Mouse (Mus musculus): ENCODE data around the gene AI467606. TPM values are rescaled to one million over a fixed set of nuclear protein-coding genes. Genes with fewer than 3 reads are reported as not detected.

The AI467606 gene
- polyA plus RNA-seq, 1 experiment: 135 TPM

DNA sequence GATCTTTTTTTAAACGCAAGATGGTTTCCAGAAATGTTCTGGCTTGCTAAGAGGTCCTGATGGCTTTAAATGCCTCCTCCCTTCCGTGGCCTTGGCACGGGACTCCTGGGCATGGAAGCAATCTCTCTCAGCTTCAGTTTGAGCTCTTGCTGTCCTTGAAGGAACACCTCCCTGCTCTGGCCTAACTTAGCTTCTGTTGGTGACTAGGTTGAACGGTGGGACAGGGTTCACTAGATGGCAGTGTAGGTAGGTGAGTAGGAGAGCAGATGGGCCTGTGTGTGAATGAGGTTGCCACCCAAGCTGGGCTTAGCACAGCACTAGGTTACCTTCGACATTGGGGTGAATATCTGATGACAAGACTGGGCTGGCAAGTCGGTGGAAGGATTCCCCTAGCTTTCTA, 12.8 kb downstream of the AI467606 start:
- 53% methylated on average over 6 of the region's 6 CpGs for WGBS
- DNase-seq (ENCODE audit: low read depth in 1 of 2, low spot score in 2 of 2): peak in 1 of 2 experiments; percentile 35
- H3K27ac ChIP-seq (ENCODE audit: insufficient read depth, low read length): peak overlapping the region; percentile 29
- no peaks in the 10 kb centered on the region for H3K27me3 ChIP-seq (ENCODE audit: control insufficient read depth, insufficient read depth, low read length)
- H3K36me3 ChIP-seq (ENCODE audit: control insufficient read depth, insufficient read depth, low read length): no peaks in the 10 kb centered on the region
- TF ChIP-seq POLR2A (IDR thresholded peaks at IDR 0.05; ENCODE audit: low read depth, low read length): no peak
- TF ChIP-seq CTCF (IDR thresholded peaks at IDR 0.05; ENCODE audit: extremely low read depth, insufficient read depth, insufficient read length, insufficient replicate concordance): no peak
- peaks cover 5% of the 10 kb centered on the region; the same call in 1 of the 2 replicates for H3K4me1 ChIP-seq (ENCODE audit: control insufficient read depth, insufficient read depth, insufficient read length)
- no peak overlapping the region for H3K4me3 ChIP-seq (ENCODE audit: extremely low read depth, insufficient read depth, insufficient read length)

DNA sequence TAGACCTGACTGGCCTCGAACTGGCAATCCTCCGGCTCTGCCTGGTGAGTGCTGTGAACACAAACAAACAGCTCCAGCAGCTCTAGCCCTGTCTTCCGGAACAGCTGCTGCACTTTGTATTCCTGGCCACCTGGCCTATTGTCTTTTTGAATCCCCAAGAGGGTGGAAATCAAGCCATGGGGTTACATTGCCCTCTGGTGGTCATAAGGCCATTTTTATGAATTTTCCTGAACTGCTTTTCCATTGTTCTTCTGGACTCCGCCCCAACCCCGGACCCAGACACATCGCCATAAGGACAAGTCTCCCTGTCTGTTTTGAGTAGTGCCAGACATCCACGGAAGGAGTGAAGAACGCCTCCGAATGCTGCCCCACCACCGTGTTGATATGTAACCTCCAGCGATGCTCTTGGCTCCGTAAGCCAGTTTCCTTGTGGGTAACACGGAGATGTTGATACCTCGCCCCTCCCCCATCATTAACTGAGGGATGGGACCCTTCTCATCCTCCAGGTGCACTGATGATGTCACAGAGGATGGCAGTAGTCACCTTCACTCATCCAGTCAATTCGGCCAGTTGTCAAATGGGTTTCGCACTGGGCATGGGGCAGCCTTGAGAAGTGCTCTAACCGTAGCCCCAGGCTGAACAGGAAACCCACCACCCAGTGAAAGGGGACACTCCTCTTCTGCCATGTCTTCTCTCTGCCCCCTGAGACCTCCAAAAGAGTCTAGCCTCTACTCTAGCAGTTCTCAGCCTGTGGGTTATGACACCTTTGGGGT, 13.6 kb downstream of the AI467606 start:
- no peak for TF ChIP-seq POLR2A (IDR thresholded peaks at IDR 0.05; ENCODE audit: low read depth, low read length)
- TF ChIP-seq CTCF (IDR thresholded peaks at IDR 0.05; ENCODE audit: extremely low read depth, insufficient read depth, insufficient read length, insufficient replicate concordance): peak; percentile 65; the same call in 1 of the 2 replicates
- Histone ChIP-seq H3K27me3 (ENCODE audit: control insufficient read depth, insufficient read depth, low read length) (no peaks in the 10 kb centered on the region), H3K4me3 (ENCODE audit: extremely low read depth, insufficient read depth, insufficient read length) (no peak overlapping the region), H3K27ac (ENCODE audit: insufficient read depth, low read length) (peak overlapping the region; percentile 29), H3K4me1 (ENCODE audit: control insufficient read depth, insufficient read depth, insufficient read length) (peaks cover 5% of the 10 kb centered on the region; the same call in 1 of the 2 replicates), H3K36me3 (ENCODE audit: control insufficient read depth, insufficient read depth, low read length) (no peaks in the 10 kb centered on the region)
- DNase-seq (ENCODE audit: low read depth in 1 of 2, low spot score in 2 of 2): peak; percentile 67 to 78
- 18% methylated on average over 17 of the region's 17 CpGs for WGBS

DNA sequence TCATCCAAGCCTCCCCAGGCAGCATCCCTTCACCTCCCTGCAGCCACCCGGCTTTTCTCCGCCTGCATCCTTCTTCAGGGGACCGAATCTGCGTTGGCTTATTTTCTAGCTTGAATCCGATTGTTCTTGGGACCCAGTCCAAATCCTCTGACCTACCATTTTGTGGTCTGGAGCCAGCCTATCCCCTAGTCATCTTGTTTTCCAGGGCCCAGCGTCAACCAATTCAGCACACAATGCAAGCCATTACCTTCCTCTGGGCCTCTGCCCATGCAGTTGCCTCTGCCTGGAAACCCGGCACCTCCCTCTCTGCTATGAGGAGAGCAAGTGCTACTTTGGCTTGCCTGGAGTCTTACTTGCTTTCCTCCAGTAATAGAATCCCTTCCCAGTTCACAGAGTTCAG, 14.4 kb downstream of the AI467606 start:
- no peak for DNase-seq (ENCODE audit: low read depth in 1 of 2, low spot score in 2 of 2)
- TF ChIP-seq POLR2A (IDR thresholded peaks at IDR 0.05; ENCODE audit: low read depth, low read length) (no peak), CTCF (IDR thresholded peaks at IDR 0.05; ENCODE audit: extremely low read depth, insufficient read depth, insufficient read length, insufficient replicate concordance) (no peak)
- 92% methylated on average over 7 of the region's 7 CpGs for WGBS
- Histone ChIP-seq H3K27me3 (ENCODE audit: control insufficient read depth, insufficient read depth, low read length) (no peaks in the 10 kb centered on the region), H3K4me3 (ENCODE audit: extremely low read depth, insufficient read depth, insufficient read length) (no peak overlapping the region), H3K4me1 (ENCODE audit: control insufficient read depth, insufficient read depth, insufficient read length) (peaks cover 5% of the 10 kb centered on the region; the same call in 1 of the 2 replicates), H3K36me3 (ENCODE audit: control insufficient read depth, insufficient read depth, low read length) (no peaks in the 10 kb centered on the region), H3K27ac (ENCODE audit: insufficient read depth, low read length) (no peak overlapping the region)

DNA sequence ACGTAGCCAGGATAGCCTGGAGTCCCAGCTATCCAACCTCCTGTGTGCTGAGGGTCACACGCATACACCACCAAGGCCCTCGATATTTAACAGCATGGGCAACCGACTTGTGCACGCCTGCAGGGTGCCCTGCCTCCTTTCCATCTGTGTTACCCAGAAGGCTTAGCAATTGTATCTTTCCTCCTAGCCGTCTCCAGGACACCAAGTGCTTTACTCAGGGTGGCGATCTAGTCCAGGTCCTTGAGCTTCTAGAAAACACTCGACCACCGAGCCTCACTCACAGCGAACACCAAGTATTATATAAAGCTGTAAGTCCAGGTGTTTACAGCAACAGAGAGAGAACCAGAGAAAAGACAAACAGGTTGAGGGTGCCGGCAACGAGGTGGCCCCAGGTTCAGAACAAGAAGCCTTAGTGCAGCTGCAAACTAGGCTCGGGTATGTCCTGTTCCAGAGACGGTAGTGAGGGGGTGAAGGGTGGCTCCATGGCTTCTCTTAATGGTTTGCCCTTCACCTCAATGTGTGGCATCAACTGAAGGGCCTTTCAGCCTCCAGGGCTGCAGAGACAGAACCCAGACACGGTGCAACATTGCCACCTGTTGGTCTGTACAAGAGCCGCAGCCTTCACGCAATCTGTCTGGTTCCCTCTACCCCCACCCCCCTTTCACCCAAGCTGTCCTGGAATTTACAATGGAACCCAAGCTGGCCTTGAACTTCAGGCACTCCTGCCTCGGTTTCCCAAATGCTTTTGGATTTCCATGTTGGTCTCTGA, 19.3 kb downstream of the AI467606 start:
- WGBS: 51% methylated on average over 18 of the region's 18 CpGs
- TF ChIP-seq POLR2A (IDR thresholded peaks at IDR 0.05; ENCODE audit: low read depth, low read length) (no peak), CTCF (IDR thresholded peaks at IDR 0.05; ENCODE audit: extremely low read depth, insufficient read depth, insufficient read length, insufficient replicate concordance) (peak; percentile 96; the same call in 1 of the 2 replicates)
- Histone ChIP-seq H3K36me3 (ENCODE audit: control insufficient read depth, insufficient read depth, low read length) (no peaks in the 10 kb centered on the region), H3K4me3 (ENCODE audit: extremely low read depth, insufficient read depth, insufficient read length) (no peak overlapping the region), H3K4me1 (ENCODE audit: control insufficient read depth, insufficient read depth, insufficient read length) (peaks cover 23% of the 10 kb centered on the region; the same call in 1 of the 2 replicates), H3K27me3 (ENCODE audit: control insufficient read depth, insufficient read depth, low read length) (no peaks in the 10 kb centered on the region), H3K27ac (ENCODE audit: insufficient read depth, low read length) (no peak overlapping the region)
- peak in 1 of 2 experiments; percentile 76 for DNase-seq (ENCODE audit: low read depth in 1 of 2, low spot score in 2 of 2)

DNA sequence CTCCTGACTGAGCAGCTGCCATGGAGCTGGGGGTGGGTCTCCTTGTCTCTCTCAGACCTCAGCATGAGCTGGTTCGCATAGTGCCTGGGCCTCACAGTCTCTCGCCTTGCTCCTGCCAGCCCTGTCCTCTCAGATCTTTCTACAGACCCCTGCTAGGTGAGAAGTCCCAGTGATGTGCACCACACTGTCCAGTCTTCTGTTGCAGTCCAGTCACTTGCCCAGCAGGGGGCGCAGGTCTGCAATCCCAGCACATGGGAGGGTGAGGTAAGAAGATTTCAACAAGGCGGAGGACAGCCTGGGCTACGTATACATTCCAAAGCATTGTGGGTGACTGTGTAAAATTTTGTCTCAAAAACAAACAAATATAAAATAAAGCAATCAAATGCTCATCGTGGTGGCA, 20.3 kb downstream of the AI467606 start:
- 42% methylated on average over 6 of the region's 6 CpGs for WGBS

DNA sequence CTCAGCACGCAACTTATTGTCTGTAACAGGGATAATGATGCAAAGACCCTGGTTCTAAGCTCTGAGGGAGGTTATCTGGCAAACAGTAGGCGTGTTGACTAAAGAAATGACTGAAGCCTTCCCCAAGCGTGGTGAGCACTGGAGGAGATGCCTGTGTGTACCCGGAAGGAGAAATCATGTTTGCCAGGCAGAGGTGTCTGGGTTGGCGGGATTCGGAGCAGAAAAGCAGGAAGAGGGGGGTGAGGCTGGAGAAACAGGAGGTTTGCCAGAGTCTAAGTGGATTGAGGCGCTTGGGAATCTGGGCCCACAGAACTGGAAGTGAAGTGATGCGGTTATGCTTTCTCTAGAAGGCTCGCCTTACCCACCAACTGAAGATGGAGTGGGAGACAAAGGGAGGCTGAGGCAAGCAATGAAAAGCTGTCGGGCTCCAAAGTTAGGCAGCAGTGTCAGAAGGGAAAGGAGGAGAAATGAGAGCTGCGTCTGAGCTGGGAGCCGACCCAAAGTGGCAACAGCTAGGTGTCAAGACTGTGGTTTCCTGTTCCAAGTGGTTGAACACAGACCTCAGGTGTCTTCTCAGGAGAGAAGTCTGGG, 21.2 kb downstream of the AI467606 start:
- no peaks in the 10 kb centered on the region for H3K36me3 ChIP-seq (ENCODE audit: control insufficient read depth, insufficient read depth, low read length)
- 57% methylated on average over 12 of the region's 12 CpGs for WGBS
- no peak overlapping the region for H3K4me3 ChIP-seq (ENCODE audit: extremely low read depth, insufficient read depth, insufficient read length)
- peak overlapping the region; percentile 71 for H3K27ac ChIP-seq (ENCODE audit: insufficient read depth, low read length)
- H3K4me1 ChIP-seq (ENCODE audit: control insufficient read depth, insufficient read depth, insufficient read length): peaks cover 23% of the 10 kb centered on the region; the same call in 1 of the 2 replicates
- TF ChIP-seq CTCF (IDR thresholded peaks at IDR 0.05; ENCODE audit: extremely low read depth, insufficient read depth, insufficient read length, insufficient replicate concordance) (no peak), POLR2A (IDR thresholded peaks at IDR 0.05; ENCODE audit: low read depth, low read length) (no peak)
- no peak for DNase-seq (ENCODE audit: low read depth in 1 of 2, low spot score in 2 of 2)
- no peaks in the 10 kb centered on the region for H3K27me3 ChIP-seq (ENCODE audit: control insufficient read depth, insufficient read depth, low read length)

More for the DNA sequence above, 20.3 kb downstream of the AI467606 start:
- DNase-seq (ENCODE audit: low read depth in 1 of 2, low spot score in 2 of 2): peak; percentile 63 to 78
- no peak overlapping the region for H3K4me3 ChIP-seq (ENCODE audit: extremely low read depth, insufficient read depth, insufficient read length)
- peaks cover 23% of the 10 kb centered on the region; the same call in 1 of the 2 replicates for H3K4me1 ChIP-seq (ENCODE audit: control insufficient read depth, insufficient read depth, insufficient read length)
- no peaks in the 10 kb centered on the region for H3K36me3 ChIP-seq (ENCODE audit: control insufficient read depth, insufficient read depth, low read length)
- H3K27ac ChIP-seq (ENCODE audit: insufficient read depth, low read length): no peak overlapping the region
- H3K27me3 ChIP-seq (ENCODE audit: control insufficient read depth, insufficient read depth, low read length): no peaks in the 10 kb centered on the region
- TF ChIP-seq POLR2A (IDR thresholded peaks at IDR 0.05; ENCODE audit: low read depth, low read length) (no peak), CTCF (IDR thresholded peaks at IDR 0.05; ENCODE audit: extremely low read depth, insufficient read depth, insufficient read length, insufficient replicate concordance) (peak; percentile 85; the same call in 1 of the 2 replicates)
